Mouse (Mus musculus) kidney, postnatal 0 days (tissue): Measurements from ENCODE around the gene Gpx5. TPM values are rescaled to one million over a fixed set of nuclear protein-coding genes. Genes with fewer than 3 reads are reported as not detected.

Experiments
- ATAC-seq: fragments of 200-750 bp; cut with Nextera tagmentation; replicated peaks from 2 replicates; pipeline ENCODE4 v1.8.0; 2017; ENCODE audit warnings: low read depth, moderate number of reproducible peaks, moderate TSS enrichment, moderate library complexity; ENCODE audit not compliant: low FRiP score
- DNase-seq: peaks from one replicate; pipeline ENCODE4 v3.0.0-alpha.2; 2016; ENCODE audit warnings: low spot score
- H3K27ac ChIP-seq: fragments of 300-500 bp; sonication (generic); 2 replicates; pipeline ENCODE4 v1.5.1; 2014; ENCODE audit warnings: mild to moderate bottlenecking
- H3K27me3 ChIP-seq: fragments of 300-500 bp; sonication (generic); 2 replicates; pipeline ENCODE4 v1.6.1; 2014; ENCODE audit warnings: low read length, mixed read lengths; ENCODE audit not compliant: insufficient read depth
- H3K36me3 ChIP-seq: fragments of 300-500 bp; sonication (generic); 2 replicates; pipeline ENCODE4 v1.6.1; 2014; ENCODE audit warnings: low read length, mixed read lengths; ENCODE audit not compliant: insufficient read depth
- H3K4me1 ChIP-seq: fragments of 300-500 bp; sonication (generic); replicated peaks from 2 replicates; pipeline ENCODE4 v1.6.1; 2014; ENCODE audit warnings: antibody characterized with exemption, low read length, mixed read lengths; ENCODE audit not compliant: insufficient read depth
- H3K4me2 ChIP-seq: fragments of 300-500 bp; sonication (generic); 2 replicates; pipeline ENCODE4 v1.6.1; 2014; ENCODE audit warnings: mild to moderate bottlenecking, low read length, moderate library complexity, mixed read lengths
- H3K4me3 ChIP-seq: fragments of 300-500 bp; sonication (generic); replicated peaks from 2 replicates; pipeline ENCODE4 v1.5.1; 2014; ENCODE audit warnings: low read depth, low read length
- H3K9ac ChIP-seq: fragments of 300-500 bp; sonication (generic); 2 replicates; pipeline ENCODE4 v1.6.1; 2014; ENCODE audit warnings: low read depth, low read length
- H3K9me3 ChIP-seq: fragments of 300-500 bp; sonication (generic); replicated peaks from 2 replicates; pipeline ENCODE4 v1.6.1; 2016; ENCODE audit warnings: low read length, inconsistent platforms, mixed read lengths
- CTCF ChIP-seq: IDR thresholded peaks from 2 replicates; pipeline ENCODE4 v1.5.1; 2016; ENCODE audit warnings: antibody characterized with exemption, low read depth, mild to moderate bottlenecking, moderate library complexity
- WGBS: fragments of 180-500 bp; shearing (Covaris S2); extraction: QIAGEN DNeasy Blood & Tissue Kit; methylation state at CpG from one replicate; pipeline ENCODE4 v1.1.7; 2014; 5-methylcytosine and 5-hydroxymethylcytosine counted together
- polyA plus RNA-seq: library from polyadenylated mRNA; unstranded; fragments of >200 nt; fragmentation: Nextera tagmentation; extraction: Ambion mirVana; gene quantifications from 2 replicates; pipeline ENCODE4 v1.2.1, GENCODE M21; 2015

Gpx5 gene
- polyA plus RNA-seq, 1 experiment from 2014 or later: not detected

DNA sequence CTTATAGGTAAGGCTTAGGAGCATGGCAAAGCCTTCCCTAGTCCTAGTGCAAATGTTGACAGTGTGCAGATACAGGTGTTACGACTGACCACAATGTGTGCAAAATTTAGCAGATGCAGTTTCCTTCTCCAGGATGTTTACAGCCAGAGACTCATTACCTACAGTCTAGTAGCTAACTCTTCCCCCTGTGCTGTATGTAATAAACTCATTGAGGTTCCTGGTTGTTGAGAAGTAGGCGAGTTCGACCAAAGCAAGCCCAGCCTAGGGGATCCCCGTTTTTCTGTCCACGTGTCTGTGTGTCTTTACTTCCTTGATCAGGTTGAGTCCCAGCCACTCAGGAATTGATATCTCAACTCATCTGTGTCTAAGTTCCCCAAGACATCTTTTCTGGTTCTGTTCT lies 48.4 kb downstream of the Gpx5 start:
- Histone ChIP-seq H3K36me3 (no peaks in the 10 kb centered on the region), H3K4me1 (peaks cover 6% of the 10 kb centered on the region; the same call in 1 of the 2 replicates), H3K4me3 (no peak overlapping the region), H3K27me3 (no peaks in the 10 kb centered on the region), H3K9me3 (no peaks in the 10 kb centered on the region), H3K4me2 (no peak overlapping the region), H3K9ac (no peak overlapping the region), H3K27ac (no peak overlapping the region)
- WGBS: 80% methylated on average over 5 of the region's 5 CpGs
- ATAC-seq (no peak), DNase-seq (no peak)
- no peak for TF ChIP-seq CTCF

- 21% methylated on average over 13 of the region's 13 CpGs for WGBS
- H3K27me3 ChIP-seq: no peaks in the 10 kb centered on the region
- H3K4me2 ChIP-seq: peak overlapping the region; percentile 43
- no peak for TF ChIP-seq CTCF
- H3K4me1 ChIP-seq: peaks cover 6% of the 10 kb centered on the region; the same call in 1 of the 2 replicates
- no peak for ATAC-seq
- no peak overlapping the region for H3K9ac ChIP-seq
- no peak for DNase-seq
- peak overlapping the region; percentile 27 for H3K4me3 ChIP-seq
- H3K36me3 ChIP-seq: no peaks in the 10 kb centered on the region
- H3K27ac ChIP-seq: no peak overlapping the region
- H3K9me3 ChIP-seq: no peaks in the 10 kb centered on the region
These were observed 49.3 kb downstream of the Gpx5 start for GRCm38 (mm10) chr13:21243196-21243595.

GRCm38 (mm10) chr13:21242408-21243125 lies 50.0 kb downstream of the Gpx5 start:
- Histone ChIP-seq H3K27ac (no peak overlapping the region), H3K9ac (no peak overlapping the region), H3K4me2 (peak overlapping the region; percentile 43), H3K4me3 (peak overlapping the region; percentile 27), H3K27me3 (no peaks in the 10 kb centered on the region), H3K36me3 (no peaks in the 10 kb centered on the region), H3K9me3 (no peaks in the 10 kb centered on the region), H3K4me1 (peaks cover 6% of the 10 kb centered on the region; the same call in 1 of the 2 replicates)
- DNase-seq: no peak
- TF ChIP-seq CTCF: no peak
- WGBS: 12% methylated on average over 16 of the region's 16 CpGs
- ATAC-seq: no peak

DNA sequence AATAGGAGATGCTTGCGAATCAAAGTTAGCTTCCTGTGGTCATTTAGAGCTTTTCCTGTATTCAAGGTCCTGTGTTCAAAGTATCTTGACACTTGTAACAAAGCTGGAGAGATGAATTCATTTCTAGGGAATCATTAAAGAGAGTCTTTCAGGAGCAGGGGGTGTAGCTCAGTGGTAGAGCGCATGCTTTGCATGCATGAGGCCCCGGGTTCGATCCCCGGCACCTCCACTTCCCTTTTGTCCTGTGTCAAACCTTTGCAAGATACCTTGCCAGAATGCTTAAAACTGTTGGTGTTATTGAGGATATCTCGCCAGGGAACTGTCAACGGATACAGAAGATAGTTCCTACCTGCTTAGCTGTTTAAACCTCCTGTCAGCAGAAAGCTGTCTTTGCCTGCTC lies 51.7 kb downstream of the Gpx5 start:
- no peak for DNase-seq
- no peak for ATAC-seq
- Histone ChIP-seq H3K4me1 (peaks cover 6% of the 10 kb centered on the region; the same call in 1 of the 2 replicates), H3K9me3 (no peaks in the 10 kb centered on the region), H3K4me2 (no peak overlapping the region), H3K36me3 (no peaks in the 10 kb centered on the region), H3K9ac (no peak overlapping the region), H3K27me3 (no peaks in the 10 kb centered on the region), H3K27ac (no peak overlapping the region), H3K4me3 (no peak overlapping the region)
- 27% methylated on average over 7 of the region's 7 CpGs for WGBS
- no peak for TF ChIP-seq CTCF

DNA sequence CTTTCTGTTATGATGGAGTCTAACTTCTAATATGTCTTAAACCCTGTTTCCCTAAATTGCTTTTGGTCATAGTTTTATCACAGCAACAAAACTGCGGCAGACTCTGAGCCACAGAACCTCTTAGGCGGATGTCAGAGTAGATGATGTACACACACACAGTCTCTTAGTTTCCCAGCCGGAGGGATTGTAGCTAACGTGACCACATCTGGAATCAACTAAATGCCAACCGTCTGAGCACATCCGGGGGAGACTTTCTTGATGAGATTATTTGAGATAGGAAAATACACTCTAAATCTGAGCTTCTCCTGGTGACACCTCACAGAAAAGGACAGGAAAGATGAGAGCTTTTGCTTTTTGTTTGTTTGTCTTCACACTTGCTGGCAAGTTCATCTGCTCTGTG lies 55.4 kb downstream of the Gpx5 start:
- no peak overlapping the region for H3K4me2 ChIP-seq
- no peaks in the 10 kb centered on the region for H3K36me3 ChIP-seq
- no peak overlapping the region for H3K9ac ChIP-seq
- 55% methylated on average over 6 of the region's 6 CpGs for WGBS
- DNase-seq (no peak), ATAC-seq (no peak)
- H3K27me3 ChIP-seq: no peaks in the 10 kb centered on the region
- H3K4me1 ChIP-seq: no peaks in the 10 kb centered on the region
- no peaks in the 10 kb centered on the region for H3K9me3 ChIP-seq
- H3K4me3 ChIP-seq: no peak overlapping the region
- TF ChIP-seq CTCF: no peak
- no peak overlapping the region for H3K27ac ChIP-seq

DNA sequence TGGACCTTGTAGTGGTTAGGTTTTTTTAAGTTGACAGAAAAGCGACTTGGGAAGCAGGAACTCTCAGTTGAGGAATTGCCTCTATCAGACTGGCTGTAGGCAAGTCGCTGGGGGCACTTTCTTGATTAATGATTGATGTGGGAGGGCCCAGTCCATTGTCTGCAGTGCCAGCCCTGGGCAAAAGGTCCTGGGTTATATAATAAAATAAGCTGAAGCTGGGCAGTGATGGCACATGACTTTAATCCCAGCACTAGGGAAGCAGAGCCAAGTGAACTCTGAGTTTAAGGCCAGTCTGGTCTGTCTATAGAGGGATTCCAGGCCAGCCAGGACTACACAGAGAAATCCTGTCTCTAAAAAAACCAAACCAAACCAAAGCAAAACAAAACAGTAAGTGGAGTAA lies 55.8 kb downstream of the Gpx5 start:
- no peaks in the 10 kb centered on the region for H3K27me3 ChIP-seq
- H3K36me3 ChIP-seq: no peaks in the 10 kb centered on the region
- no peak for TF ChIP-seq CTCF
- ATAC-seq: no peak; the same call in 1 of the 2 replicates
- H3K4me2 ChIP-seq: no peak overlapping the region
- H3K4me1 ChIP-seq: no peaks in the 10 kb centered on the region
- no peak overlapping the region for H3K9ac ChIP-seq
- no peak overlapping the region for H3K4me3 ChIP-seq
- H3K9me3 ChIP-seq: no peaks in the 10 kb centered on the region
- 59% methylated on average over 2 of the region's 2 CpGs for WGBS
- DNase-seq: no peak
- H3K27ac ChIP-seq: no peak overlapping the region

Other genes starting within 250 kb of the Gpx5 start
- gene Olfr1370, start 217.8 kb downstream of the Gpx5 start, polyA plus RNA-seq: not detected in 2 replicates
- 0.04 TPM in 1 of 2 replicates, not detected in the other for gene Olfr1369-ps1, start 181.2 kb downstream of the Gpx5 start, polyA plus RNA-seq
- gene Olfr263, start 163.1 kb downstream of the Gpx5 start, polyA plus RNA-seq: not detected in 2 replicates
- not detected in 2 replicates for gene Olfr1368, start 146.9 kb downstream of the Gpx5 start, polyA plus RNA-seq
- gene Trim27, start 113.3 kb downstream of the Gpx5 start, polyA plus RNA-seq: 101 and 103 TPM in 2 replicates
- gene Gpx6, start 19.4 kb upstream of the Gpx5 start, polyA plus RNA-seq: 57.5 and 67.8 TPM in 2 replicates
- not detected in 2 replicates for gene Olfr1367, start 54.2 kb upstream of the Gpx5 start, polyA plus RNA-seq
- 9.7 and 10.0 TPM in 2 replicates for gene Zscan12, start 70.1 kb upstream of the Gpx5 start, polyA plus RNA-seq
- gene Zkscan3, start 110.0 kb upstream of the Gpx5 start, polyA plus RNA-seq: 64.7 and 65.4 TPM in 2 replicates
- 2.0 and 2.5 TPM in 2 replicates for gene Pgbd1, start 148.3 kb upstream of the Gpx5 start, polyA plus RNA-seq
- gene Zscan26, start 161.0 kb upstream of the Gpx5 start, polyA plus RNA-seq: 21.1 and 23.2 TPM in 2 replicates
- gene Nkapl, start 175.8 kb upstream of the Gpx5 start, polyA plus RNA-seq: 3.4 and 3.7 TPM in 2 replicates
- gene Zkscan4, start 186.2 kb upstream of the Gpx5 start, polyA plus RNA-seq: 4.0 and 4.3 TPM in 2 replicates
- not detected in 2 replicates for gene Gm10065, start 186.7 kb upstream of the Gpx5 start, polyA plus RNA-seq
- 0.43 TPM in 2 replicates for gene AK157302, start 202.5 kb upstream of the Gpx5 start, polyA plus RNA-seq
- 13.3 and 18.1 TPM in 2 replicates for gene Gm11273, start 208.7 kb upstream of the Gpx5 start, polyA plus RNA-seq
- 4.6 and 5.0 TPM in 2 replicates for gene Zkscan8, start 238.4 kb upstream of the Gpx5 start, polyA plus RNA-seq